Mouse (Mus musculus) liver, embryonic 14 days (tissue): Measurements from ENCODE around the gene Elp4. TPM values are rescaled to one million over a fixed set of nuclear protein-coding genes. Genes with fewer than 3 reads are reported as not detected.

Experiments used
- polyA plus RNA-seq: library from polyadenylated mRNA; depleted of rRNA; stranded (reverse); fragments of >200 nt; gene quantifications from 2 replicates; pipeline ENCODE4 v1.2.3, GENCODE M21; 2012; rRNA removed

The Elp4 gene
- polyA plus RNA-seq = 4.7 and 5.8 TPM in 2 replicates

DNA sequence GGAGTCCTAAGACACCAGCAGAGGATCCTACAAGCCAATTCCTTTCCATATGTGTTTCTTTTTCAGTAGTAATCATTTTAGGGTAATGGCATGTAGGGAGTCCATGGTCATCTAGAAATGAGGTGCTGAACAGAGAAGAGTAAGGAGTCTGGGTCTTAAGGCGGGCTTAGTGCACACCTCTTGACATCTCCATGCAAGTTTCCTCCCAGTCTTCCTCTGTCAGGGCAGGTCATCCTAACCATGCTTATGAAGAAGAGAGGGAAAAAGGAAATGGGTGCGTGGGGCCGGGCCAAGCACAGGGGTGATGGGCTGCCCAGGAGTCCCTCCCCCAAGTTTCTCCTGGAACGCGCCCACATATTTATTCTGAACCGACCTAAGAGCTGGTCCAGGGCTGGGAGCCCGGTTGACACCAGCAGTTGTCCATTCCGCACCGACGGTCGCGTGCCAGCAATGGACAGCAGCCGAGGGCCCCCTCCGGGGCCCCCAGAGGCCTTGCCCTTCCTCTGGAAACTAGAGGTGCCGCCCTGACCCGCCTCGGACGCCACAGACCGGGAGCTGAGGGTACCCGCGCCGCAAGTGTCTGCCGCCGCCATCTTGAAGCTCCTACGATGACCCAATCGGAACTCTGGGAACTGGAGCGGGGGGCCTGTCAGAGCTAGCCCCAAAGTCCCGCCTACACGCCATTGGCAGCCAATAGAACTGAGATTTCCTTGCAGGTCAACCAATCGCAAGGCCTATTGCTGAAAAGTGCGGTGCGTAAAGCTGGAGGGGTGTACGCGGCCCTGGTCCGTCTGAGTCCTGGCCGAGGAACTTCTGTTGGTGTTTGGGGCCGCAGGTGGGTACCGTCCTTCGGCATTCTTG lies at the start of gene Elp4, which contains the start of gene Immp1l:
Gene Elp4 (minus strand): TSS at position 669 of the 861 bp plus-strand sequence.
Gene Immp1l (plus strand): TSS at position 743 of the 861 bp plus-strand sequence.

DNA sequence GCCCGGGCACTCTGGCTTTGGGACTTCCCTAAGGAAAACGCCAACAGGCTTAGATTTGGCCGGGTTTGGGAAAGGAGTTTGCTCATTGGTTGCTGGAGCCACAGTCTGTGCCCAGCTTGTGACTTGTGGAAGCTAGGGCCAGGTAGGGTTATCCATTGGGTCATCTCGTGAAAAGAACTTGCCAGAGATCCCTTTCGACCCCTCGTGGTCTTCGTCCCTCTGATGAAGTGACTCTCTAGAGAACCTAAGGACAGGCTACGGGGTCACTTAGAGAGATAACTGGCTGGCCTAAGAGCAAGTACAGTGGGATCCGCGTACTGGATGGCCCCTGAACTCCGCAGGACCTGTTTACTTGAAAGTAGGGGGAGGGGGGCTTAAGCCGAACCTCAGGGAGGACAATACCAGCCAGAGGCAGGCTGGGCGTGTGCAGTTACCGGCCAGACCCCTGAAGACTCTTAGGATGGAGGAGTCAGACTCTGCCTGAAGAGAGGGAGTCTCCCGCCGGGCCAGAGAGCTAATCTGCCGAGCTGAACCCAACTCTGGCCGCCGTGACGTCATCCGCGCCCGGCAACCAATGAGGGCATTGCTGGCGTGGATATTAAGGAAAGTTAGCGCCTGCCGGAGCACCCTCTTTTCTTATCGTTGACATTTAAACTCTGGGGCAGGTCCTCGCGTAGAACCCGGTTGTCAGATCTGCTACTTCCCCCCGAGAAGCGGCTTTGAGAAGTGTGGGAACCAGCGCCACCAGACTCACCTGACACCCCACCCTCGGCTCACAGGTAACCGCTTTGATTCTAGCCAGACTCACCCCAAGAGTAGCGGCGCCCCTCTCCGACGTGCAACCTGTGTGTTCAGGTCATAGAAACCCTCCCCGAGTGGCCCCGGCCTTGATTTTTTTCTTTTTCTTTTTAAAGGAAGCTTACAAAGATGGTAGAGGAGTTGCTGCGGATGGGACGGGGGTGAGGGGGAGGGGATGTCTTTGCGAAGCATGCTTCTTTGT lies 235.8 kb downstream of the Elp4 start, which contains the start of gene Pax6:
Gene Pax6 (plus strand): TSS at position 630 of the 1,000 bp plus-strand sequence.

Other genes with a start within 250 kb of the Elp4 start
- gene Pax6, start 235.7 kb downstream of the Elp4 start, polyA plus RNA-seq = 0.02 TPM in 1 of 2 replicates, not detected in the other
- gene Immp1l, start 74 bp upstream of the Elp4 start, polyA plus RNA-seq = 23.1 and 25.7 TPM in 2 replicates
- gene Dnajc24, start 99.0 kb upstream of the Elp4 start, polyA plus RNA-seq = 13.3 and 14.3 TPM in 2 replicates